Mouse (Mus musculus): ENCODE data around the gene Npr3. TPM values are rescaled to one million over a fixed set of nuclear protein-coding genes. Genes with fewer than 3 reads are reported as not detected.

Gene Npr3
- polyA plus RNA-seq, 1 experiment from 2014 or later: 2.8 TPM

GRCm38 (mm10) chr15:11897617-11898016 lies 9.5 kb downstream of the Npr3 start:
- no peaks in the 10 kb centered on the region for H3K36me3 ChIP-seq (ENCODE audit: control insufficient read depth, insufficient read depth, low read length)
- H3K27me3 ChIP-seq (ENCODE audit: control insufficient read depth, insufficient read depth, low read length): no peaks in the 10 kb centered on the region; the same call in 1 of the 2 replicates
- H3K4me1 ChIP-seq (replicated peaks; ENCODE audit: control insufficient read depth, insufficient read depth, low read length): no peaks in the 10 kb centered on the region
- WGBS: 96% methylated on average over 8 of the region's 8 CpGs
- no peak overlapping the region for H3K4me2 ChIP-seq (ENCODE audit: low read depth, low read length, severe bottlenecking)
- no peak overlapping the region for H3K27ac ChIP-seq (ENCODE audit: low read depth, low read length)
- ATAC-seq (replicated peaks; ENCODE audit: low FRiP score) (no peak), DNase-seq (ENCODE audit: low spot score) (no peak)
- H3K4me3 ChIP-seq (ENCODE audit: low read depth, low read length): no peak overlapping the region
- no peak overlapping the region for H3K9ac ChIP-seq (ENCODE audit: low read length)
- no peaks in the 10 kb centered on the region for H3K9me3 ChIP-seq (ENCODE audit: control insufficient read depth, low read length)

GRCm38 (mm10) chr15:11897162-11897561 lies 9.9 kb downstream of the Npr3 start:
- H3K4me2 ChIP-seq (ENCODE audit: low read depth, low read length, severe bottlenecking): no peak overlapping the region
- H3K4me3 ChIP-seq (ENCODE audit: low read depth, low read length): no peak overlapping the region
- WGBS: 90% methylated on average over 5 of the region's 5 CpGs
- H3K36me3 ChIP-seq (ENCODE audit: control insufficient read depth, insufficient read depth, low read length): no peaks in the 10 kb centered on the region
- H3K4me1 ChIP-seq (replicated peaks; ENCODE audit: control insufficient read depth, insufficient read depth, low read length): no peaks in the 10 kb centered on the region
- no peak overlapping the region for H3K9ac ChIP-seq (ENCODE audit: low read length)
- DNase-seq (ENCODE audit: low spot score) (no peak), ATAC-seq (replicated peaks; ENCODE audit: low FRiP score) (no peak)
- H3K27me3 ChIP-seq (ENCODE audit: control insufficient read depth, insufficient read depth, low read length): no peaks in the 10 kb centered on the region; the same call in 1 of the 2 replicates
- no peak overlapping the region for H3K27ac ChIP-seq (ENCODE audit: low read depth, low read length)
- H3K9me3 ChIP-seq (ENCODE audit: control insufficient read depth, low read length): no peaks in the 10 kb centered on the region

- Histone ChIP-seq H3K9ac (ENCODE audit: low read length) (no peak overlapping the region), H3K4me3 (ENCODE audit: low read depth, low read length) (no peak overlapping the region), H3K36me3 (ENCODE audit: control insufficient read depth, insufficient read depth, low read length) (no peaks in the 10 kb centered on the region), H3K4me1 (replicated peaks; ENCODE audit: control insufficient read depth, insufficient read depth, low read length) (no peaks in the 10 kb centered on the region), H3K27ac (ENCODE audit: low read depth, low read length) (no peak overlapping the region), H3K27me3 (ENCODE audit: control insufficient read depth, insufficient read depth, low read length) (no peaks in the 10 kb centered on the region), H3K4me2 (ENCODE audit: low read depth, low read length, severe bottlenecking) (no peak overlapping the region), H3K9me3 (ENCODE audit: control insufficient read depth, low read length) (no peaks in the 10 kb centered on the region)
- DNase-seq (ENCODE audit: low spot score) (no peak), ATAC-seq (replicated peaks; ENCODE audit: low FRiP score) (no peak)
- 86% methylated on average over 9 of the region's 9 CpGs for WGBS
These were observed 13.1 kb downstream of the Npr3 start for GRCm38 (mm10) chr15:11893969-11894368.

GRCm38 (mm10) chr15:11891395-11891794 lies 15.7 kb downstream of the Npr3 start:
- WGBS: 61% methylated on average over 3 of the region's 3 CpGs
- H3K9ac ChIP-seq (ENCODE audit: low read length): no peak overlapping the region
- H3K4me1 ChIP-seq (replicated peaks; ENCODE audit: control insufficient read depth, insufficient read depth, low read length): no peaks in the 10 kb centered on the region
- ATAC-seq (replicated peaks; ENCODE audit: low FRiP score): no peak
- no peak overlapping the region for H3K27ac ChIP-seq (ENCODE audit: low read depth, low read length)
- H3K4me2 ChIP-seq (ENCODE audit: low read depth, low read length, severe bottlenecking): no peak overlapping the region
- H3K4me3 ChIP-seq (ENCODE audit: low read depth, low read length): no peak overlapping the region
- no peaks in the 10 kb centered on the region for H3K27me3 ChIP-seq (ENCODE audit: control insufficient read depth, insufficient read depth, low read length)
- H3K36me3 ChIP-seq (ENCODE audit: control insufficient read depth, insufficient read depth, low read length): no peaks in the 10 kb centered on the region
- DNase-seq (ENCODE audit: low spot score): no peak
- H3K9me3 ChIP-seq (ENCODE audit: control insufficient read depth, low read length): no peaks in the 10 kb centered on the region

- Histone ChIP-seq H3K4me1 (replicated peaks; ENCODE audit: control insufficient read depth, insufficient read depth, low read length) (no peaks in the 10 kb centered on the region), H3K4me2 (ENCODE audit: low read depth, low read length, severe bottlenecking) (no peak overlapping the region), H3K9me3 (ENCODE audit: control insufficient read depth, low read length) (no peaks in the 10 kb centered on the region), H3K9ac (ENCODE audit: low read length) (no peak overlapping the region), H3K27ac (ENCODE audit: low read depth, low read length) (no peak overlapping the region), H3K4me3 (ENCODE audit: low read depth, low read length) (no peak overlapping the region), H3K27me3 (ENCODE audit: control insufficient read depth, insufficient read depth, low read length) (no peaks in the 10 kb centered on the region), H3K36me3 (ENCODE audit: control insufficient read depth, insufficient read depth, low read length) (no peaks in the 10 kb centered on the region)
- no peak for DNase-seq (ENCODE audit: low spot score)
- no peak for ATAC-seq (replicated peaks; ENCODE audit: low FRiP score)
- 73% methylated on average over 10 of the region's 10 CpGs for WGBS
These were observed 24.4 kb downstream of the Npr3 start for GRCm38 (mm10) chr15:11882508-11883205.

GRCm38 (mm10) chr15:11881822-11882221 lies 25.3 kb downstream of the Npr3 start:
- Histone ChIP-seq H3K4me2 (ENCODE audit: low read depth, low read length, severe bottlenecking) (no peak overlapping the region), H3K4me3 (ENCODE audit: low read depth, low read length) (no peak overlapping the region), H3K27ac (ENCODE audit: low read depth, low read length) (no peak overlapping the region), H3K36me3 (ENCODE audit: control insufficient read depth, insufficient read depth, low read length) (no peaks in the 10 kb centered on the region), H3K9ac (ENCODE audit: low read length) (no peak overlapping the region), H3K27me3 (ENCODE audit: control insufficient read depth, insufficient read depth, low read length) (no peaks in the 10 kb centered on the region), H3K4me1 (replicated peaks; ENCODE audit: control insufficient read depth, insufficient read depth, low read length) (no peaks in the 10 kb centered on the region), H3K9me3 (ENCODE audit: control insufficient read depth, low read length) (no peaks in the 10 kb centered on the region)
- WGBS: 85% methylated on average over 6 of the region's 6 CpGs
- ATAC-seq (replicated peaks; ENCODE audit: low FRiP score): no peak
- DNase-seq (ENCODE audit: low spot score): no peak

- no peaks in the 10 kb centered on the region for H3K9me3 ChIP-seq (ENCODE audit: control insufficient read depth, low read length)
- no peak for DNase-seq (ENCODE audit: low spot score)
- H3K4me2 ChIP-seq (ENCODE audit: low read depth, low read length, severe bottlenecking): no peak overlapping the region
- H3K4me1 ChIP-seq (replicated peaks; ENCODE audit: control insufficient read depth, insufficient read depth, low read length): no peaks in the 10 kb centered on the region
- H3K27me3 ChIP-seq (ENCODE audit: control insufficient read depth, insufficient read depth, low read length): no peaks in the 10 kb centered on the region
- 100% methylated on average over 1 of the region's 1 CpGs for WGBS
- no peak for ATAC-seq (replicated peaks; ENCODE audit: low FRiP score)
- H3K27ac ChIP-seq (ENCODE audit: low read depth, low read length): no peak overlapping the region
- H3K9ac ChIP-seq (ENCODE audit: low read length): no peak overlapping the region
- no peaks in the 10 kb centered on the region for H3K36me3 ChIP-seq (ENCODE audit: control insufficient read depth, insufficient read depth, low read length)
- H3K4me3 ChIP-seq (ENCODE audit: low read depth, low read length): no peak overlapping the region
These were observed 28.8 kb downstream of the Npr3 start for GRCm38 (mm10) chr15:11878334-11878733.

- H3K9me3 ChIP-seq (ENCODE audit: control insufficient read depth, low read length): no peaks in the 10 kb centered on the region
- H3K4me2 ChIP-seq (ENCODE audit: low read depth, low read length, severe bottlenecking): no peak overlapping the region
- H3K9ac ChIP-seq (ENCODE audit: low read length): no peak overlapping the region
- H3K27me3 ChIP-seq (ENCODE audit: control insufficient read depth, insufficient read depth, low read length): no peaks in the 10 kb centered on the region
- no peaks in the 10 kb centered on the region for H3K36me3 ChIP-seq (ENCODE audit: control insufficient read depth, insufficient read depth, low read length)
- H3K4me1 ChIP-seq (replicated peaks; ENCODE audit: control insufficient read depth, insufficient read depth, low read length): no peaks in the 10 kb centered on the region
- DNase-seq (ENCODE audit: low spot score) (no peak), ATAC-seq (replicated peaks; ENCODE audit: low FRiP score) (no peak)
- no peak overlapping the region for H3K4me3 ChIP-seq (ENCODE audit: low read depth, low read length)
- no peak overlapping the region for H3K27ac ChIP-seq (ENCODE audit: low read depth, low read length)
- WGBS: 80% methylated on average over 2 of the region's 2 CpGs
These were observed 29.8 kb downstream of the Npr3 start for GRCm38 (mm10) chr15:11877273-11877672.

GRCm38 (mm10) chr15:11866918-11867317 lies 40.2 kb downstream of the Npr3 start:
- H3K9ac ChIP-seq (ENCODE audit: low read length): no peak overlapping the region
- H3K27ac ChIP-seq (ENCODE audit: low read depth, low read length): no peak overlapping the region
- H3K4me3 ChIP-seq (ENCODE audit: low read depth, low read length): no peak overlapping the region
- no peak overlapping the region for H3K4me2 ChIP-seq (ENCODE audit: low read depth, low read length, severe bottlenecking)
- WGBS: 87% methylated on average over 3 of the region's 3 CpGs
- H3K36me3 ChIP-seq (ENCODE audit: control insufficient read depth, insufficient read depth, low read length): no peaks in the 10 kb centered on the region
- no peaks in the 10 kb centered on the region for H3K9me3 ChIP-seq (ENCODE audit: control insufficient read depth, low read length)
- ATAC-seq (replicated peaks; ENCODE audit: low FRiP score) (no peak), DNase-seq (ENCODE audit: low spot score) (no peak)
- no peaks in the 10 kb centered on the region for H3K4me1 ChIP-seq (replicated peaks; ENCODE audit: control insufficient read depth, insufficient read depth, low read length)
- H3K27me3 ChIP-seq (ENCODE audit: control insufficient read depth, insufficient read depth, low read length): no peaks in the 10 kb centered on the region

Measured in forebrain, embryonic 11.5 days (tissue).